Mouse (Mus musculus) heart, adult 2 months (tissue): ENCODE measurements around the gene Ddx41.

Experiments used
- CTCF ChIP-seq: fragments of 200-600 bp; IDR thresholded peaks from 2 replicates; pipeline ENCODE4 v1.8.1; 2022; ENCODE audit warnings: antibody characterized with exemption, mild to moderate bottlenecking, moderate library complexity
- POLR2A ChIP-seq: fragments of 200-500 bp; IDR thresholded peaks from 2 replicates; pipeline ENCODE4 v1.6.1; 2011; ENCODE audit warnings: mild to moderate bottlenecking, low read depth, low read length, control low read depth; ENCODE audit not compliant: insufficient read depth

DNA sequence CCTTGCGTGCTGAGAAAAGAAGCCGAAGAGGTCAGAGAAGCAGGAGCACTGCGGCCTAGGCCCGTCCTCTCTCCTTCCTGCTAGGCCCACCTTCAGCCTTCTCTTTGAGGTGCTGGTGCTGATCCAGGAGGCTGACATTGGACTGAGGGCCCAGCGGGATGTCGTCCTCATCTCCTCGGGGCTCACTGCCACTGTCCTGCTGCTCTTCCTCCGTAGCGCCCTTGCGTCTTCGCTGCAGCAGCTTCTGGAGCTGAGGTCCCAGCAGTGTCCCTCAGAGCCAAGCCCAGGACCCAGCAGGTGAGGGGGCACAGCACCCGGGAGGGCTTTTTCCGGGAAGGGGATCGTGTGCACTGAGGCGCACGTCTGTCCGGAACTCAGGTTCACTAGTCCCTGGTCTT is 663 bp downstream of the Ddx41 start:
- TF ChIP-seq CTCF: no peak
- no peak for TF ChIP-seq POLR2A
